Mouse (Mus musculus) lung, postnatal 14 days (tissue): ENCODE measurements around the gene Gm42688.

ENCODE experiments used
- DNase-seq: peaks from one replicate; pipeline ENCODE4 v3.0.0; 2021

Gene Gm42688

GRCm38 (mm10) chr6:83141636-83142035 lies 40.2 kb downstream of the Gm42688 start:
- DNase-seq = no peak

- no peak for DNase-seq
These were observed 40.9 kb downstream of the Gm42688 start for GRCm38 (mm10) chr6:83142211-83142731.

- no peak for DNase-seq
These were observed 41.5 kb downstream of the Gm42688 start for GRCm38 (mm10) chr6:83142886-83143285.

DNA sequence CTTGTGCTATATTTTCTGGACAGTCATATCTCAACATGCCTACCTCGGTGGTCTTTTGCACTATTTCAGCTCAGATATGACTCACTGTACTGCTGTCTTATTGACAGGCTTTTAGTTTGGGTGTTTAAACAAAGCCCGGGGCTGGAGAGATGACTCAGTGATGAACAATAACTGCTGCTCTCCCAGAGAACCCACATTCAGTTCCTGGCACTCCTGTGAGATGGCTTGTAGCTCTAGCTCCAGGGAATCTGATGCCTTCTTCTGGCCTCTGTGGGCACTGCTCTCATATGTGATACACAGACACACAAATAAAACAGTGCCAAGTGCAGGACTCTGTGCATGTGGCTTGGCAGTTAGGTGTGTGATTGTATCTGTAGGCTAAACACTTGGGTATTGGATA lies 43.8 kb downstream of the Gm42688 start:
- no peak for DNase-seq

DNA sequence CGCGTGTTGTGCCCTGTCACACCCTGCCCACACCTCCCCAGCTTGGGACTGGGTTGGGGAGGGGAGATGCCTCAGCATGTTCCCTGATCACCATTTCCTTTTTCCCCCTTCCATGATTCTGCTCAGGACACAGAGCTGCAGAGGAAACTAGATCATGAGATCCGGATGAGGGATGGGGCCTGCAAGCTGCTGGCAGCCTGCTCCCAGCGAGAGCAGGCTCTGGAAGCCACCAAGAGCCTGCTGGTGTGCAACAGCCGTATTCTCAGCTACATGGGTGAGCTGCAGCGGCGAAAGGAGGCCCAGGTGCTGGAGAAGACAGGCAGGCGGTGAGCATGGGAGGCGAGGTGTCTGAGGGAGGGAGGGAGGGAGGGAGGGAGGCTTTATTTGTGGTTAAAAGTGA lies 44.4 kb downstream of the Gm42688 start:
- no peak for DNase-seq

DNA sequence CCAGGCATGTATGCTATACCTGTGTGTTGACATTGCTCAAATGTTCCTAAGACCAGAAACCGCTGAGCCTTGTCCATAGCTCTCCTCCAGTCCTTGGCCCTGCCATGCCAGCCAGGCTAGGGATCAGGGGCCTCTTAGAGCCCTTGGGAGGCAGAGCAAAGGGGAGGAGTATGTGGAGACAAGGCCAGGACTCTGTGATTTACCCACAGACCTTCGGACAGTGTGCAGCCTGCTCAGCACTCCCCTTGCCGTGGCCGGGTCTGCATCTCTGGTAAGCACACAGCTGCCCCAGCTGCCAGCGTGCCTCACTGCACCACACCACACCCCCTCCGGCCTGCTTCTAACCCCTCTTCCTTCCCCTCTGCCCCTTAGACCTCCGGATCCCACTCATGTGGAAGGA lies 45.9 kb downstream of the Gm42688 start:
- DNase-seq = no peak

- no peak for DNase-seq
These were observed 50.3 kb downstream of the Gm42688 start for GRCm38 (mm10) chr6:83151721-83152120.

DNA sequence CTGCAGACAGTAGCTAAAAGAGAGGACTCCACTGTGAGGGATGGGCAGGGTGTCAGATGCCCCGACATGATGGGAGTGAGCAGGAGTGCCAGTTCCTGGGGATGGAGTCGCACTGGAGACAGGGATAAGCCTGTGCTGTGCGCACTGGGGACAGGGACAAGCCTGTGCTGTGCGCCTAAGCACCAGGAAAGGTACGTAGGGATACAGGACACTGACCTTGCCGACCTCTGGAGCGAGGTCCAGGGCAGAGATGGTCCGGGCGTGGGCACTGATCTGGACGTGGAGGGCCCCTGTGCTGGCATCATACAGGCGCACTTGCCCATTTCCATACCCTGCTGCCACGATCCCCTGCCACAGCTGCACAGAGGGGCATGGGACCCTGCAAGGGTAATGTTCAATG lies 51.6 kb downstream of the Gm42688 start:
- no peak for DNase-seq

- no peak for DNase-seq
These were observed 52.1 kb downstream of the Gm42688 start for GRCm38 (mm10) chr6:83153485-83153884.

DNA sequence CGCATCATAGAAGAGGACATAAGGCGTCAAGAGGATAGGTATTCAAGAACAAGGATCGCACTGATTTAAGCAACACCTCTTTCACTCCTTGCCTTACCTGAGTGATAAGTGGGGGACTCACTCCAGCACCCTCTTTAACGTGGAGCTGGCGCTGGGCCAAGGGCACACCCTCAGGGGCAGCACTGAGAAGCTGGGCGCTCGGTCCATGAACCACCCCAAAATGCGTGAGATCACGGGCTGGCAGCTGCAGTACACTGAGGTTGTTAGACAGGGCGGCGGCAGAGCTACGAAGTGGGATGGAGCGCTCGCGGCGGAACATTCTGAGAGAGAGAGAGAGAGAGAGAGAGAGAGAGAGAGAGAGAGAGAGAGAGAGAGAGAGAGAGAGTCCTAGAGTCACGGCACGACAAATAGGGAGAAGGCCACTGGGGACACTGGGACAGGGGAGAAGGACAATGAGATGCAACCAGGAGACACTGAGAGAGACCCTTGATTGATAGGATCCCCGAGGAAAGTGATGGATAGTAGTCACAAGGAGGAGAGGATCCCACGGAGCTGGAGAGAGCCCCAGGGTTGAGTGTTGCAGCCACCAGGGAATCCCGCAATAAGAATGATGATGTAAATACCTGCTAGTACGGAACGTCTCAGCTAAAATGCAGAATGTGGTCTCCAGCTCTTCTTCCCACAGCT lies 54.3 kb downstream of the Gm42688 start:
- no peak for DNase-seq

GRCm38 (mm10) chr6:83156259-83156684 lies 54.9 kb downstream of the Gm42688 start, which contains the start of the genes Wdr54 and 1700003E16Rik:
Gene Wdr54, minus strand, starts transcription at chr6:83156397.
Gene 1700003E16Rik, plus strand, starts transcription at chr6:83156404.
- DNase-seq = peak; percentile 41

GRCm38 (mm10) chr6:83159456-83159855 lies 58.0 kb downstream of the Gm42688 start:
- peak; percentile 58 for DNase-seq
